Mouse (Mus musculus): ENCODE results near the gene Anks1b.

Gene Anks1b

DNA sequence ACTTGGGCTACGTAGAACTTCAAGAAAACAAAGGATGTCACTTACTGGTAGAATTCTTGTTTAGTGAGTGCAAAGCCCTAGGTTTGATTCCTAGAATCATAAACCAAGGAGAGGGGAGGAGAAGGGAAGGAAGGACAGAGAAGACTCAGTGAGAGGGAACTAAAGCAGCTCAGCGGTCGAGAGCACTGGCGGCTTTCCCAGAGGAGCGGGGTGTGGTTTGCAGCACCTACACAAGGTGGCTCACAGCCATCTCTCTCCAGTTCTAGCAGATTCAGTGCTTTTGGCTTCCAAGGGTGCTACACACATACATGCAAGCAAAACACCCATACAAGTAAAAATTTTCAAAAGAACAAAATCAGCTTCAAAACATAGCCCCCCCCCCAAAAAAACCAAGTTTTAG is 1126.6 kb downstream of the Anks1b start:
- no peak for DNase-seq (ENCODE audit: extremely low spot score, low read depth, low spot score)

DNA sequence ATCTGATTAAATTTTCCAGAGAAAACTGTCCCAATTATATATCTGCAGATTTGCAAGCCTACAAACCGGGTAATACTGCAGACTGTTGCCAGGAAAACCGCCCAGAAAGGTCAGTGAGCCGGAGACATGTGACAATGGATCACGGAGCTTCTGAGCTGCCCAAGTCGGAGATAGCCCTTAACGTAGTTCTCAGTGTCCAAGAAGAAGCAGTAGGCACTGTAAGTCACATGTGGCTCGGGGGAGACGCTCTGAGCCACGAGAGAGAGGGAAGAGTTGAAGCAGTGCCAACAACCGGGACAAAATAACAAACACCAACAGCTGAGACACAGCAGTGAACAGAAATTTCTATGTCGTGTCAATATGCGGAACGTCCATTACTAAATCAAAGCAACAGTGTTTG is 1128.1 kb downstream of the Anks1b start:
- DNase-seq (ENCODE audit: extremely low spot score, low read depth, low spot score), result no peak

- DNase-seq (ENCODE audit: extremely low spot score, low read depth, low spot score), result no peak
Measured at GRCm38 (mm10) chr10:91005858-91006538, 1132.7 kb downstream of the Anks1b start.

All from hindlimb bud, embryonic 11.5 days (tissue).